Mouse (Mus musculus): ENCODE measurements around the gene Lgmn.
A peak's percentile ranks its signal among the peaks of the same experiment; 100 is the strongest.

Gene Lgmn

DNA sequence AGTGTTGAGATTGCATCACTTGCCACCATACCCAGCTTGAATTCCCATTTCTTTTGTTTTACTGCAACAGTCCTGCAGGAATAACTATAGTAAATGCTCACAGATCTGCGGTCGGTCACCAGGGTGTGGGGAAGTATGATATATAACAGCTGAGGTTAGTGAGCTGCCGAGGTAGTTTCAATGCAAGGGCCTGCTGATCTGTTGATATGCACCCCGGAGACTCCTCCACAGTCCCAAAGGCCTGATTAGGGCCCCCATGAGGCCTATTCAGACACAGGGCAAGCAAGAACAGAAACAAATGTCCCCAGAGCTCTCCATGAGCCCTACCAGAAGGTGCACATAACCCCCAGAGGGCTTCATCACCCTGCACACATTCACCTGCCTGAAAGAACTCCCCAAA lies 9.4 kb downstream of the Lgmn start:
- no peak for DNase-seq

- DNase-seq, result no peak
Measured at GRCm38 (mm10) chr12:102429656-102430055, 10.0 kb downstream of the Lgmn start.

DNA sequence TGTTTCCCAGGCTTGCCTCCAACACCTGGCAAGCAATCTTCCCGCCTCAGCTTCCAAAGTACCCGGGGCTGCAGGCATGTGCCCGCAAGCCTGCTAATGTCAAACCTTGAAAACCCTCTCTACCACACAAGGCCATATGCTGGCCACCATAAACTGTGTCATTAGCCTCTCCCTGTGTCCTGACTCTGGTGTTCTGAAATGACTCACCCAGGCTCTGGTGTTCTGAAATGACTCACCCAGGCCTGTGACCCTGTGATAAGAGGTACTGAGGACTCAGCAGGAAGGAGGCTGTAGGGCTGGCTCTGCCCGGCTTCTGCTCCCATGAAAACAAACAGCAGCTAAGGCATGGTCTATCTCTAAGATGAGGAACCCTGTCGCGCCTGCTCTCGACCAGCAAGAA lies 13.3 kb downstream of the Lgmn start:
- no peak for DNase-seq

DNA sequence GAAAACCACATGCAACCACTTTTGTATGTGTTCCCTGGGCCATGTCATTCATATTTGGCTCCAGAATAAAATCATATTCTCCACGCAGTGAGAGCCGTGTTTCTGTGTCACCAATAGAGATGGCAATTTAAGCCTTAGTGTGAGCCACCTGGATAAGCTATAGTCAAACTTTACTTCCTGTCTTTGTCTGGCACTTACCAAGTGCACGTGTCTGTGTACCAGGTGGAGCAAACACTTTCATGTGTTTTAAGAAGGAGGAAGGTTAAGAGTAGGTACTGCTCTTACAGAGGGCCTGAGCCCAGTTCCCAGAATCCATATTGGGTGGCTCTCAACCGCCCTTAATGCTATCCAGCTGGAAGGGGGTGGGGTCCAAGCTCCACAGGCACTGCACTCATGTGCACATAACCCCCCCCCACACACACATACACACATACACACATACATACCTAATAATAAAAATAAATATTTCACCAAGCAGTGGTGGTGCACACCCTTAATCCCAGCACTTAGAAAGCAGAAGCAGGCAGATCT lies 14.5 kb downstream of the Lgmn start:
- no peak for DNase-seq

DNA sequence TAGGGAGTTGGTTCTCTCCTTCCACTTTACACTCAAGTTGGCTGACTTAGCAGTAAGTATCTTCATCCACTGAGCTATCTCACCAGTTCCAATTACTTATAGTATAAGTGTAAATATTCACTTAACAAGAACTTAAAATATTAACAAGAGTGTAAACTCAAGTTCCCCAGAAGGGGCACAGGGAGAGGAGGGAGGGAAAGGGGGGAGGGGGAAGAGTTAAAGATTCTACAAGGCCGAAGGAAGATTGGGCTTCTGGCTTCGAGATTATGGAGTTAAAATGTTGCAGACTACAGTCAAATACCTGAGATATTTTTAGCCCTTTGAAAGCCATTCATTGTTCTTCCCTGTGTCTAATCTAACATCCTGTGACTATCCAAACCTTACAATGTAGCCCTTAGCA lies 15.2 kb downstream of the Lgmn start:
- DNase-seq, result no peak

DNA sequence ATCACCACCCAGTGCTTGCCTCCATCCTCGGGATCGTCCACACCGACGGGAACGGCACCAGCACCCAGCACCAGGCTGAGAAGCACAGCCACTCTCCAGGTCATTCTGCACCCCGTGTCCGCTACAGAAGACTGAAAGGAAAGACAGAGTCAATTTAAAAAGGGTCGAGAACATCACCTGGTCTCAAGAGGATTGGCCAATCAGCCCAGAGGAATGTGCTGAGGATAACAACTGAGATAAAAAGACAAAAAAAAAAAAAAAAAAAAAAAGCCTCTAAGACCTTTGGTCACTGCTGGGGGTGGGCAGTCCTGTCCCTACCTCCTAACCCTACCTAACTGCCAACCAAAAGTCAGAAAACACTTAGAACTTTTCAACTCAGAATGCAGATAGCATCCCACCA lies 16.0 kb downstream of the Lgmn start:
- DNase-seq, result peak; percentile 64

- DNase-seq, result peak; percentile 73
Measured at GRCm38 (mm10) chr12:102422623-102423320, 16.8 kb downstream of the Lgmn start.

DNA sequence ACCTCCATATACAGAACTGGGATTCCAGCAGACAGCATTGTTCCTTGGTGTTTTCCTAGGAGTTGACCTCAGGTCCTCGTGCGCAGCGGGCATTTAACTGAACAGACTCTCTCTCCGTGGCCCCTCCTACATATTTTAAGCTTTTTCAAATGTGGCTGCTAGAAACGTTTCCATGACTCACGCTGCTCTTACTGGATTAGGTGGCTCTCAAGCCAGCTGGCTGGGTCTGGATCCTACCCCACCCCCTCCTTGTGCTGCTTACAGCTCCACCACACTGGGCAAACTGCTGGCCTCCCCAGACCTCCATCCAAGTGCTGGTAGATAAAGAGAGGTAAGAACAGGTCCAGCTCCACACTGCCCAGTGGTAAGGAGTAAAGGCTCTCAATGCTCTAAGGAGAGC lies 17.5 kb downstream of the Lgmn start:
- peak; percentile 74 for DNase-seq

- peak; percentile 90 for DNase-seq
Measured at GRCm38 (mm10) chr12:102420168-102420890, 19.3 kb downstream of the Lgmn start.

GRCm38 (mm10) chr12:102419544-102419943 lies 20.1 kb downstream of the Lgmn start:
- no peak for DNase-seq

DNA sequence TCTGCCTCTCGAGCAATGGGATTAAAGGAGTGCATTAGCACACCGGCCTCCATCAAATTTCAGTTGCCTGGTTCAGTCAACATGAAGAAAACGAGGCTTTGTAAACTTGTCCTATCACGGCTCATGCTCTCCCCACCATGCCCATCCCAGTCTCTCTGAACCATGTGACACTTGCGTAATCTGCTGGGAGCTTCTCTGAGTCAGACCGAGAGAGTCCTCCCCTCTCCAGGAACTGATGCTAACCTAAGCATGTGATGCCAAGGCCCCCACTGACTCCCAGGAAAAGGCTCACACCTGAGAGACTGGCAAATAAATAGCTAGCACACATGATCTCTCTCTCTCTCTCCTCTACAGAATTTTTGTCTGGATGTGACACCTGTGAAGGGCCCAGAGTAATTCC lies 21.9 kb downstream of the Lgmn start:
- peak; percentile 62 for DNase-seq

DNA sequence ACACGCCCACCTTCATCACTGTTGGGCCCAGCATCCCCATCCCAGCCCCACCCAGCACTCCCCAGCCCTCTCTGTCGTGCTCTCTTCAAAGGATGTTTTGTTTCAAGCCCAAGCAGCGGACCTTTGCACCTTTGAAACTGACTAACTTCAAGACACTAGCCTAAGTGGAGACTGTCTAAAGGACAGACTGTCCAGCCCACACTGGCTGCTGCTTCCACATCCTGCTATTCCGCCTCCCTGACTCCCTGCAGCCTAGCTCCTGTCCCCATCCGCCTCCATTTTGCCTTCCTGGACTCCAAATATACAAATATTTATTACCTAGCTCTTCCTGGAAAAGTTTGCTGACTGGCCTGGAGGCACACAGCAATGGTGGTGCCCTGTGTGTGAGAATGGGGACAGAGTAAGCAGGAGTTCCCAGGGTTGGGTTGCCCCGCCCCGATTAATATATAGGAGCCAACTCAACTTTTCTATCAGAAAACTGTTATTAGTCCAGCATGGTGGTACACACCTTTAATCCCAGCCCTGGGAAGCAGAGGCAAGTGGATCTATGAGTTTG lies 22.6 kb downstream of the Lgmn start:
- DNase-seq, result no peak

DNA sequence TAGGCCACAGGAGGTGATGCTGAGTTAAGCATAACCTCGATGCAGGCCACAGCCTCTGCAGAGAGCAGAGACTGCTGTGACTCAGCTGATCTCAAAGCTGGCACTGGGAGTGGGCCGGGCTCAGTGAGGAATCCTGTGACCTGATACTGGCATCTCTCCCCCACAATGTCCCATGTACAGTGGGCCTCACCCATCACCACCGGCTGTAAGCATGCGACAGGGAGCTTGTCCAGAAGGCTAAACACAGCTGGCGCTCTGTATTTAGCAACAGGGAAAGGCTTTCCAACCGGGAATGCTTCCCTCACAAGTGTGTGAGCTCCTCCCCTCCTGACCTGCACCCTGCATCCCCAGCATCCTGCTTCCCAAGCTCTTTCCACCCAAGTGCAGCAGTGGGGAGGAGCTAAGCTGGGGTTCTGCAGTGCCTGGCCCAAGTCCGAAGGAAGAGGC lies 23.2 kb downstream of the Lgmn start:
- no peak for DNase-seq

GRCm38 (mm10) chr12:102414686-102415085 lies 24.9 kb downstream of the Lgmn start:
- DNase-seq, result no peak

GRCm38 (mm10) chr12:102413171-102413570 lies 26.4 kb downstream of the Lgmn start:
- no peak for DNase-seq

GRCm38 (mm10) chr12:102398588-102398987 lies 41.0 kb downstream of the Lgmn start:
- no peak for DNase-seq

GRCm38 (mm10) chr12:102395998-102396991 lies 43.3 kb downstream of the Lgmn start:
- no peak for DNase-seq

- no peak for DNase-seq
Measured at GRCm38 (mm10) chr12:102395537-102395936, 44.1 kb downstream of the Lgmn start.

DNA sequence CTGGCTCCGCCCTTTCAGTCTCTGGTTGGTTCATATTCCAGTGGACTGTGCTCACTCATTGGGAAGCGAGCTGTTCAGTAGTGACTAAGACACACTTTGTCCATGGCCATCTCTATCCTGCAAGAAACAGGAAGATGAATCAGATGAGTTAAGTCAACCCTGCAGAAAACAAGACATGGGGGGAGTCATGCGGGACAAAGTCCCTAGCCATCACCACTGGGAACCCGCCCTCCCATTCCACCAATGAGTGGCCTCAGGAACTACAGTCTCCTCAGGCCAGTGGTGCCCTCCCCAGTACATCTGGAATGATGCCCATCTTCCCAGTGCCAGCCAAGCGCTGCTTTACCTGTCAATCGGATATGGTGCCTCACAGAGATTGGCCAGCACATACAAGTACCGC lies 45.1 kb downstream of the Lgmn start:
- DNase-seq, result peak; percentile 94

GRCm38 (mm10) chr12:102391982-102392381 lies 47.6 kb downstream of the Lgmn start:
- peak; percentile 55 for DNase-seq

DNA sequence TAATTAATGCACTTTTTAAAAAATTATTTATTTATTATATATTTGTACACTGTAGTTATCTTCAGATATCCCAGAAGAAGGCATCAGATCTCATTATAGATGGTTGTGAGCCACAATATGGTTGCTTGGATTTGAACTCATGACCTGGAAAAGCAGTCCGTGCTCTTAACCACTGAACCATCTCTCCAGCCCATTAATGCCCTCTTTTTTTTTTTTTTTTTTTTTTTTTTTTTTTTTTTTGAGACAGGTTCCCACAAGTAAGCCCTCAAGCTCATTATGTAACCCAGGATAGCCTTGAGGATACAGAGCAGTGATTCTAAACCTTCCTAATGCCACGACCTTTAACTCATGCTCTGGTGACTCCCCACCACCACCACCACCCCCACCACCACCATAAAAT lies 48.5 kb downstream of the Lgmn start:
- no peak for DNase-seq

DNA sequence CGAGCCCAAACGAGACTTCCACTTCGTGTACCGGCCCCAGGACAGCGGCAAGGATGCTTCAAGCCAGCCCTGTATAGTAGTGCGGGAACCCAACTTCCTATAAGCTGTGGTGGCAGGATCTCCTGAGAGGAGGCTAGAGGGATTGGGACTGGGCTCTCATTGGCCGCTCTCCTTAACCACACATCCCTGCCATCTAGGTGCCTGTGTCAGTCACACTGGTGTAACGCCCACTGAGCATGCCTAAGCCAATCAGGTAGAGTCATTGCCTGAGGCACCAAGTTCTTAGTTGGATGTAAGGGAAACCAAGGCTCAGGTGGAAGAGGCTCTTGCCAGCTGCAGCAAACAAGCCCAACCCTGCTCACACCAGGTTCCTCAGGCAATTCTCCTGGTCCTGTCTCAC lies 49.6 kb downstream of the Lgmn start:
- no peak for DNase-seq

All from kidney, adult 9 months (tissue).